Mouse (Mus musculus) heart, embryonic 12.5 days (tissue): ENCODE measurements at regions not wholly inside any gene's neighbourhood (a gene's known extent, or its start where the extent isn't known, plus 50 kb on each side); places are given as distances from the start of the nearest gene placed in this dataset.
A peak's percentile ranks its signal among the peaks of the same experiment; 100 is the strongest.

Source experiments
- ATAC-seq: fragments of 200-750 bp; cut with Nextera tagmentation; 2 replicates; pipeline ENCODE4 v1.8.0; 2017; ENCODE audit warnings: moderate TSS enrichment, moderate library complexity; ENCODE audit not compliant: insufficient number of reproducible peaks, low FRiP score
- H3K27ac ChIP-seq: fragments of 300-500 bp; sonication (generic); 2 replicates; pipeline ENCODE4 v1.5.1; 2016; ENCODE audit warnings: mild to moderate bottlenecking, moderate library complexity; ENCODE audit not compliant: poor library complexity, severe bottlenecking
- H3K27me3 ChIP-seq: fragments of 300-500 bp; sonication (generic); replicated peaks from 2 replicates; pipeline ENCODE4 v1.6.1; 2016; ENCODE audit warnings: mild to moderate bottlenecking, moderate library complexity
- H3K36me3 ChIP-seq: fragments of 300-500 bp; sonication (generic); 2 replicates; pipeline ENCODE4 v1.6.1; 2016; ENCODE audit warnings: mild to moderate bottlenecking, moderate library complexity
- H3K4me1 ChIP-seq: fragments of 300-500 bp; sonication (generic); replicated peaks from 2 replicates; pipeline ENCODE4 v1.6.1; 2016; ENCODE audit warnings: mild to moderate bottlenecking
- H3K4me2 ChIP-seq: fragments of 300-500 bp; sonication (generic); 2 replicates; pipeline ENCODE4 v1.6.1; 2016; ENCODE audit warnings: mild to moderate bottlenecking, moderate library complexity
- H3K4me3 ChIP-seq: fragments of 300-500 bp; sonication (generic); 2 replicates; pipeline ENCODE4 v1.5.1; 2016; ENCODE audit warnings: mild to moderate bottlenecking
- H3K9ac ChIP-seq: fragments of 300-500 bp; sonication (generic); 2 replicates; pipeline ENCODE4 v1.6.1; 2016; ENCODE audit warnings: mild to moderate bottlenecking, moderate library complexity
- H3K9me3 ChIP-seq: fragments of 300-500 bp; sonication (generic); replicated peaks from 2 replicates; pipeline ENCODE4 v1.6.1; 2016; ENCODE audit warnings: mild to moderate bottlenecking, moderate library complexity
- whole genome bisulfite sequencing: fragments of 180-500 bp; shearing (Covaris S2); methylation state at CpG from one replicate; pipeline ENCODE4 v1.1.7; 2016; 5-methylcytosine and 5-hydroxymethylcytosine counted together

- 0 out of 2 replicates have a peak, but pooled peaks cover 3% of the 10 kb centered on the region for H3K27me3 ChIP-seq
- H3K4me2 ChIP-seq: no peak overlapping the region
- H3K9ac ChIP-seq: no peak overlapping the region
- 91% methylated on average over 2 of the region's 2 CpGs for WGBS
- H3K4me1 ChIP-seq: no peaks in the 10 kb centered on the region
- ATAC-seq: no peak
- H3K9me3 ChIP-seq: no peaks in the 10 kb centered on the region
- H3K4me3 ChIP-seq: no peak overlapping the region
- no peaks in the 10 kb centered on the region for H3K36me3 ChIP-seq
- H3K27ac ChIP-seq: no peak overlapping the region
Measured at GRCm38 (mm10) chr11:79762654-79763053, 171.6 kb downstream of the Rab11fip4 start.

- H3K4me3 ChIP-seq: no peak overlapping the region
- H3K4me1 ChIP-seq: no peaks in the 10 kb centered on the region
- no peak overlapping the region for H3K27ac ChIP-seq
- WGBS: 46% methylated on average over 2 of the region's 2 CpGs
- H3K27me3 ChIP-seq: 0 out of 2 replicates have a peak, but pooled peaks cover 3% of the 10 kb centered on the region
- no peaks in the 10 kb centered on the region for H3K9me3 ChIP-seq
- no peak overlapping the region for H3K4me2 ChIP-seq
- H3K9ac ChIP-seq: no peak overlapping the region
- no peaks in the 10 kb centered on the region for H3K36me3 ChIP-seq
- no peak for ATAC-seq
Measured at GRCm38 (mm10) chr11:79762027-79762426, 171.0 kb downstream of the Rab11fip4 start.

- H3K4me3 ChIP-seq: no peak overlapping the region
- WGBS: 86% methylated on average over 4 of the region's 4 CpGs
- no peaks in the 10 kb centered on the region for H3K9me3 ChIP-seq
- no peak for ATAC-seq
- H3K36me3 ChIP-seq: no peaks in the 10 kb centered on the region
- no peak overlapping the region for H3K27ac ChIP-seq
- no peak overlapping the region for H3K4me2 ChIP-seq
- 0 out of 2 replicates have a peak, but pooled peaks cover 3% of the 10 kb centered on the region for H3K27me3 ChIP-seq
- no peaks in the 10 kb centered on the region for H3K4me1 ChIP-seq
- H3K9ac ChIP-seq: no peak overlapping the region
Measured at GRCm38 (mm10) chr11:79760533-79760932, 169.5 kb downstream of the Rab11fip4 start.

- Histone ChIP-seq H3K36me3 (no peaks in the 10 kb centered on the region), H3K9ac (no peak overlapping the region), H3K4me1 (no peaks in the 10 kb centered on the region), H3K27me3 (0 out of 2 replicates have a peak, but pooled peaks cover 2% of the 10 kb centered on the region), H3K4me3 (no peak overlapping the region), H3K4me2 (no peak overlapping the region), H3K27ac (no peak overlapping the region), H3K9me3 (no peaks in the 10 kb centered on the region)
- 90% methylated on average over 3 of the region's 3 CpGs for WGBS
- ATAC-seq: no peak
Measured at GRCm38 (mm10) chr11:79758281-79758680, 167.3 kb downstream of the Rab11fip4 start.

GRCm38 (mm10) chr11:79757513-79758071, 166.6 kb downstream of the Rab11fip4 start:
- H3K27ac ChIP-seq: no peak overlapping the region
- no peak overlapping the region for H3K9ac ChIP-seq
- 84% methylated on average over 5 of the region's 5 CpGs for WGBS
- no peaks in the 10 kb centered on the region for H3K9me3 ChIP-seq
- H3K36me3 ChIP-seq: no peaks in the 10 kb centered on the region
- ATAC-seq: no peak
- no peak overlapping the region for H3K4me3 ChIP-seq
- peaks cover 6% of the 10 kb centered on the region for H3K4me1 ChIP-seq
- H3K27me3 ChIP-seq: no peaks in the 10 kb centered on the region
- H3K4me2 ChIP-seq: no peak overlapping the region

- no peaks in the 10 kb centered on the region for H3K36me3 ChIP-seq
- peaks cover 18% of the 10 kb centered on the region for H3K4me1 ChIP-seq
- H3K9ac ChIP-seq: no peak overlapping the region
- H3K27ac ChIP-seq: no peak overlapping the region
- WGBS: 77% methylated on average over 9 of the region's 9 CpGs
- H3K27me3 ChIP-seq: no peaks in the 10 kb centered on the region
- no peak overlapping the region for H3K4me2 ChIP-seq
- no peak overlapping the region for H3K4me3 ChIP-seq
- H3K9me3 ChIP-seq: no peaks in the 10 kb centered on the region
- ATAC-seq: no peak
Measured at GRCm38 (mm10) chr11:79756305-79756846, 165.4 kb downstream of the Rab11fip4 start.

GRCm38 (mm10) chr11:79753491-79753890, 162.5 kb downstream of the Rab11fip4 start:
- Histone ChIP-seq H3K27ac (no peak overlapping the region), H3K27me3 (no peaks in the 10 kb centered on the region), H3K9me3 (0 out of 2 replicates have a peak, but pooled peaks cover 3% of the 10 kb centered on the region), H3K4me1 (peaks cover 29% of the 10 kb centered on the region), H3K4me2 (no peak overlapping the region), H3K36me3 (no peaks in the 10 kb centered on the region), H3K9ac (no peak overlapping the region), H3K4me3 (no peak overlapping the region)
- no peak for ATAC-seq
- WGBS: 75% methylated on average over 2 of the region's 2 CpGs

- Histone ChIP-seq H3K9me3 (0 out of 2 replicates have a peak, but pooled peaks cover 3% of the 10 kb centered on the region), H3K36me3 (no peaks in the 10 kb centered on the region), H3K4me2 (no peak overlapping the region), H3K4me3 (no peak overlapping the region), H3K27ac (0 out of 2 replicates have a peak overlapping the region, but pooled peaks have one; percentile 4), H3K4me1 (peaks cover 29% of the 10 kb centered on the region), H3K27me3 (no peaks in the 10 kb centered on the region), H3K9ac (no peak overlapping the region)
- WGBS: 56% methylated on average over 7 of the region's 7 CpGs
- ATAC-seq: no peak
Measured at GRCm38 (mm10) chr11:79752717-79753480, 161.9 kb downstream of the Rab11fip4 start.

GRCm38 (mm10) chr11:79751751-79752716, 161.0 kb downstream of the Rab11fip4 start:
- no peak overlapping the region for H3K9ac ChIP-seq
- peak; percentile 65 for ATAC-seq
- H3K4me2 ChIP-seq: no peak overlapping the region

GRCm38 (mm10) chr11:79750943-79751342, 159.9 kb downstream of the Rab11fip4 start:
- 64% methylated on average over 2 of the region's 2 CpGs for WGBS
- ATAC-seq: no peak
- H3K9me3 ChIP-seq: 0 out of 2 replicates have a peak, but pooled peaks cover 3% of the 10 kb centered on the region
- H3K4me2 ChIP-seq: no peak overlapping the region
- no peak overlapping the region for H3K4me3 ChIP-seq
- no peaks in the 10 kb centered on the region for H3K36me3 ChIP-seq
- peaks cover 29% of the 10 kb centered on the region for H3K4me1 ChIP-seq
- H3K27me3 ChIP-seq: no peaks in the 10 kb centered on the region
- no peak overlapping the region for H3K9ac ChIP-seq
- no peak overlapping the region for H3K27ac ChIP-seq

More at GRCm38 (mm10) chr11:79751751-79752716, 161.0 kb downstream of the Rab11fip4 start:
- Histone ChIP-seq H3K27ac (0 out of 2 replicates have a peak overlapping the region, but pooled peaks have one; percentile 4), H3K36me3 (no peaks in the 10 kb centered on the region), H3K4me1 (peaks cover 29% of the 10 kb centered on the region), H3K9me3 (0 out of 2 replicates have a peak, but pooled peaks cover 3% of the 10 kb centered on the region), H3K27me3 (no peaks in the 10 kb centered on the region), H3K4me3 (no peak overlapping the region)
- 48% methylated on average over 14 of the region's 14 CpGs for WGBS
